Mouse (Mus musculus) midbrain, embryonic 10.5 days (tissue): Measurements from ENCODE around the gene Ecsit. TPM values are rescaled to one million over a fixed set of nuclear protein-coding genes. Genes with fewer than 3 reads are reported as not detected.

ENCODE experiments used
- DNase-seq: peaks from one replicate; pipeline ENCODE4 v3.0.0-alpha.2; 2017; ENCODE audit warnings: low spot score
- H3K27ac ChIP-seq: fragments of 300-500 bp; sonication (generic); replicated peaks from 2 replicates; pipeline ENCODE4 v1.5.1; 2016; ENCODE audit warnings: mild to moderate bottlenecking
- H3K27me3 ChIP-seq: fragments of 300-500 bp; sonication (generic); 2 replicates; pipeline ENCODE4 v1.6.1; 2016; ENCODE audit warnings: low read depth, mild to moderate bottlenecking; ENCODE audit not compliant: poor library complexity, severe bottlenecking
- H3K36me3 ChIP-seq: fragments of 300-500 bp; sonication (generic); 2 replicates; pipeline ENCODE4 v1.6.1; 2016; ENCODE audit warnings: mild to moderate bottlenecking, moderate library complexity
- H3K4me1 ChIP-seq: fragments of 300-500 bp; sonication (generic); 2 replicates; pipeline ENCODE4 v1.6.1; 2016
- H3K4me3 ChIP-seq: fragments of 300-500 bp; sonication (generic); 2 replicates; pipeline ENCODE4 v1.5.1; 2016; ENCODE audit warnings: mild to moderate bottlenecking, moderate library complexity
- H3K9me3 ChIP-seq: fragments of 300-500 bp; sonication (generic); replicated peaks from 2 replicates; pipeline ENCODE4 v1.6.1; 2016; ENCODE audit warnings: mild to moderate bottlenecking
- WGBS: fragments of 180-500 bp; shearing (Covaris S2); methylation state at CpG from one replicate; pipeline ENCODE4 v1.1.7; 2016; 5-methylcytosine and 5-hydroxymethylcytosine counted together
- microRNA-seq: library from miRNA; unstranded; fragments of <30 nt; microRNA quantifications from one replicate; pipeline ENCODE4, GENCODE M21; 2017
- polyA plus RNA-seq: library from polyadenylated mRNA; unstranded; fragments of >200 nt; fragmentation: Nextera tagmentation; extraction: Ambion mirVana; gene quantifications from 2 replicates; pipeline ENCODE4 v1.2.1, GENCODE M21; 2016

Ecsit gene
- polyA plus RNA-seq, 1 experiment from 2014 or later: 41.1 TPM

- peaks cover 69% of the 10 kb centered on the region for H3K36me3 ChIP-seq
- WGBS: 53% methylated on average over 6 of the region's 6 CpGs
- H3K27ac ChIP-seq: peak overlapping the region; percentile 82
- peaks cover 21% of the 10 kb centered on the region for H3K4me1 ChIP-seq
- H3K4me3 ChIP-seq: no peak overlapping the region
- DNase-seq: peak; percentile 39
- no peaks in the 10 kb centered on the region for H3K27me3 ChIP-seq
- H3K9me3 ChIP-seq: no peaks in the 10 kb centered on the region; the same call in 1 of the 2 replicates
These were observed 49.8 kb downstream of the Ecsit start for GRCm38 (mm10) chr9:22035300-22036044.

DNA sequence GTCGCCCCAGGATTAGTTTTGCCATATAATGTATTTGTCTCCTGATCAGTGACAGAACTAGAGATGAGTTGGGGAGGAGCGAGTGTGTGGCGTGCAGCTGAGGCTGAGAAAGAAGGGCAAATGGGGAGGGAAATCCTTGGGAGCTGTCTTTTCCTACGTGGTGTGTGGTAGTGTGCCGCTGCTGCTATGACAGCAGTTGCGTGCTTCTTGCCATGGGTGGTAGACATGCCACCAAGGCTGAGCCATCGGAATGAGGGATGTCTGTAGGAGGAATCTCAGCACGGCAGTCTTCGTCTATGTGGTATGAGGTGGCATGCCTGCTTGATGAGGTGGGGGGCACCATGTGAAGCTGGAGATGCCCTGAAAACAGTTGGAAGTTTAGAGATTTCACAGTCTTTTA, 54.9 kb downstream of the Ecsit start:
- no peak overlapping the region for H3K27ac ChIP-seq
- peaks cover 84% of the 10 kb centered on the region for H3K36me3 ChIP-seq
- DNase-seq: no peak
- H3K4me3 ChIP-seq: no peak overlapping the region
- WGBS: 95% methylated on average over 9 of the region's 9 CpGs
- H3K4me1 ChIP-seq: peaks cover 47% of the 10 kb centered on the region
- no peaks in the 10 kb centered on the region for H3K27me3 ChIP-seq
- no peaks in the 10 kb centered on the region for H3K9me3 ChIP-seq

GRCm38 (mm10) chr9:22028467-22028866, 56.8 kb downstream of the Ecsit start:
- peak; percentile 53 for DNase-seq
- peaks cover 85% of the 10 kb centered on the region for H3K36me3 ChIP-seq
- 35% methylated on average over 7 of the region's 7 CpGs for WGBS

GRCm38 (mm10) chr9:22024592-22024991, 60.6 kb downstream of the Ecsit start:
- H3K9me3 ChIP-seq: no peaks in the 10 kb centered on the region
- H3K27ac ChIP-seq: peak overlapping the region; percentile 56
- no peak overlapping the region for H3K4me3 ChIP-seq
- 47% methylated on average over 8 of the region's 8 CpGs for WGBS
- H3K4me1 ChIP-seq: peaks cover 56% of the 10 kb centered on the region
- no peaks in the 10 kb centered on the region for H3K27me3 ChIP-seq
- peak; percentile 36 for DNase-seq
- H3K36me3 ChIP-seq: peaks cover 68% of the 10 kb centered on the region

More at GRCm38 (mm10) chr9:22028467-22028866, 56.8 kb downstream of the Ecsit start:
- peak overlapping the region; percentile 81 for H3K27ac ChIP-seq
- H3K4me1 ChIP-seq: peaks cover 56% of the 10 kb centered on the region
- H3K27me3 ChIP-seq: no peaks in the 10 kb centered on the region
- H3K4me3 ChIP-seq: peak overlapping the region; percentile 27; the same call in 1 of the 2 replicates
- no peaks in the 10 kb centered on the region for H3K9me3 ChIP-seq

Small RNAs within 50 kb of the gene (microRNA-seq; reads per million reads assigned to microRNA genes)
- gene Mir7084: 0.90 reads per million

Other genes starting within 250 kb of the Ecsit start
- gene Angptl8, start 249.9 kb downstream of the Ecsit start, polyA plus RNA-seq: 0.47 and 0.83 TPM in 2 replicates
- gene Dock6, start 232.8 kb downstream of the Ecsit start, polyA plus RNA-seq: 22.0 and 23.5 TPM in 2 replicates
- gene Rab3d, start 167.2 kb downstream of the Ecsit start, polyA plus RNA-seq: 8.3 and 9.7 TPM in 2 replicates
- gene Ccdc159, start 158.0 kb downstream of the Ecsit start, polyA plus RNA-seq: 4.2 and 4.6 TPM in 2 replicates
- 39.0 and 39.2 TPM in 2 replicates for gene Tmem205, start 157.9 kb downstream of the Ecsit start, polyA plus RNA-seq
- gene Plppr2, start 148.4 kb downstream of the Ecsit start, polyA plus RNA-seq: 14.7 and 22.4 TPM in 2 replicates
- gene Swsap1, start 129.7 kb downstream of the Ecsit start, polyA plus RNA-seq: 8.1 and 8.6 TPM in 2 replicates
- gene Epor, start 121.9 kb downstream of the Ecsit start, polyA plus RNA-seq: 8.9 and 10.2 TPM in 2 replicates
- 3.0 and 3.7 TPM in 2 replicates for gene Rgl3, start 96.0 kb downstream of the Ecsit start, polyA plus RNA-seq
- gene Ccdc151, start 82.8 kb downstream of the Ecsit start, polyA plus RNA-seq: 5.7 and 6.3 TPM in 2 replicates
- 108 and 112 TPM in 2 replicates for gene Prkcsh, start 82.6 kb downstream of the Ecsit start, polyA plus RNA-seq
- gene Elavl3, start 33.4 kb downstream of the Ecsit start, polyA plus RNA-seq: 16.7 and 26.8 TPM in 2 replicates
- not detected in 2 replicates for gene Gm49318, start 14.2 kb downstream of the Ecsit start, polyA plus RNA-seq
- gene Zfp653, start 14.1 kb downstream of the Ecsit start, polyA plus RNA-seq: 11.7 and 12.6 TPM in 2 replicates
- gene Cnn1, start 13.8 kb upstream of the Ecsit start, polyA plus RNA-seq: 1.0 and 3.0 TPM in 2 replicates
- 251 and 265 TPM in 2 replicates for gene Elof1, start 31.7 kb upstream of the Ecsit start, polyA plus RNA-seq
- 20.2 and 20.9 TPM in 2 replicates for gene Acp5, start 50.3 kb upstream of the Ecsit start, polyA plus RNA-seq
- gene Pigyl, start 71.4 kb upstream of the Ecsit start, polyA plus RNA-seq: 57.8 and 60.3 TPM in 2 replicates
- 0.25 TPM in 2 replicates for gene Zfp872, start 102.7 kb upstream of the Ecsit start, polyA plus RNA-seq
- 10.4 and 11.6 TPM in 2 replicates for gene Zfp809, start 140.3 kb upstream of the Ecsit start, polyA plus RNA-seq
- gene Zfp599, start 174.5 kb upstream of the Ecsit start, polyA plus RNA-seq: 5.7 and 6.8 TPM in 2 replicates
- 23.1 and 30.3 TPM in 2 replicates for gene Zfp810, start 222.2 kb upstream of the Ecsit start, polyA plus RNA-seq